Mouse (Mus musculus) frontal cortex, adult 2 months (tissue): ENCODE results near the gene Tnfrsf23. TPM values are rescaled to one million over a fixed set of nuclear protein-coding genes. Genes with fewer than 3 reads are reported as not detected.
"Not testable (repeated sequence)": the region's sequence is repeated elsewhere in the genome, so short reads cannot be mapped to it uniquely, and the experiment has no call there.

Source experiments
- DNase-seq, 2 experiments: peaks; one replicate each; pipeline ENCODE4 v3.0.0; 2022; ENCODE audit warnings: low spot score in 1 of 2; ENCODE audit errors: extremely low spot score in 1 of 2
- polyA plus RNA-seq: library from polyadenylated mRNA; depleted of rRNA; stranded (reverse); fragments of >200 nt; gene quantifications from 2 replicates; pipeline ENCODE4 v1.2.3, GENCODE M21; 2012

Tnfrsf23 gene
- polyA plus RNA-seq, 1 experiment: 2.8 TPM

DNA sequence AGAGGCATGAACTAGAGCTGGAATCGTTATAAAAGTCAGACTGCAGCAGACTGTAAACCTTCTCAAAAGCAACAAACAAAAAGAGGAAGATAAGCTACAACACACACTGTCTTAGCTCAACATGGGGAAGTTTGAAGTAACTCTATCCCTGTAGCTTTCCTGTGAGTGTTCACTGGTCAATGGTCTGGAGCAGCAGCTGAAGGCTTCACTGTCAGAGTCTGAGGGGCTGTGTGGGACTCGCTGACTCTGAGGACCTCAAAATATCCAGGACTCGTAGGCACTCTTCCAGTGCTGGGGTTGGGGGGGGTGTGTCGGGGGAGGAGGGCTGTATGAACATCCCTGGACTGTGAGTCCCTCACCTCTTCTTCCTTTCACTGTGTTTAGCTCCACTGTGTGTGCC is 519 bp upstream of the Tnfrsf23 start:
- DNase-seq: not testable (repeated sequence)

GRCm38 (mm10) chr7:143684569-143684968 is 1.1 kb downstream of the Tnfrsf23 start:
- DNase-seq: not testable (repeated sequence)

- DNase-seq: no peak
Observed at GRCm38 (mm10) chr7:143681566-143681965, 4.1 kb downstream of the Tnfrsf23 start.

DNA sequence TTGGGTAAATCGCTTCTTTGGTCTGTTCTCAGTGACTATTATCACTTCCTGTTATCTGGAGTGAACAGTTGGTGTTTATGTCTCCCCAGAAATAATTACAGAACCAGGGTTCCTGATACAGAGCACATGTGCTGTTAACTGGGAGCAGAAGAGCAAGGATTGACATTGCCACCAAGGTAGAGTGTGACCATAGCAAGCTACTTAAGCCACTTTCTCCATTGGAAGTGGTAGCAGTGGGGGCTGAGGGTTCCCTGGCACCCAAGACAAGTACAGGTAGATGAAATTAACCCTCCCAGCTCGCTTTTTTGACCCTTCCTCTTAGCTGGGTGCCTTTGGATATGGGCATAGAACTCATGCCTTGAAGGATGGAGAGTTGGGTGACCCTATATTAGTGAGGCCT is 4.8 kb downstream of the Tnfrsf23 start:
- DNase-seq: not testable (repeated sequence)

- DNase-seq: not testable (repeated sequence)
Observed at GRCm38 (mm10) chr7:143679650-143680049, 6.0 kb downstream of the Tnfrsf23 start.

GRCm38 (mm10) chr7:143666427-143667311 is 19.0 kb downstream of the Tnfrsf23 start:
- DNase-seq: no peak

DNA sequence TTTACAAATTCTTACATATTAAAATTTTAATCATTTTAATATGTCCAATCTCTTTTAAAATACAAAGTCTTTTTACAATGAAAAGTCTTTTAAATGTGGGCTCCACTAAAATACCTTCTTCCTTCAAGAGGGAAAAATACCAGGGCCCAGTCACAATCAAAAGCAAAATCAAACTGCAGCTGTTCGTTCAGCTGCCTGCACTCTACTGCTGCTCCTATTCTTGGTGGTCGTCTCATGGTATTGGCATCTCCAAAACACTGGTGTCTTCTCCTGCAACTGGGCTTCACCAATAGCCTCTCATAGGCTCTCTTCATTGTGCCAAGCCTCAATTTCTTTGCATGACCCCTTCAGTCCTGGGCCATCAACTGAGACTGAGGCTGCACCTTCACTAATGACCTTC is 22.2 kb downstream of the Tnfrsf23 start:
- DNase-seq: no peak

DNA sequence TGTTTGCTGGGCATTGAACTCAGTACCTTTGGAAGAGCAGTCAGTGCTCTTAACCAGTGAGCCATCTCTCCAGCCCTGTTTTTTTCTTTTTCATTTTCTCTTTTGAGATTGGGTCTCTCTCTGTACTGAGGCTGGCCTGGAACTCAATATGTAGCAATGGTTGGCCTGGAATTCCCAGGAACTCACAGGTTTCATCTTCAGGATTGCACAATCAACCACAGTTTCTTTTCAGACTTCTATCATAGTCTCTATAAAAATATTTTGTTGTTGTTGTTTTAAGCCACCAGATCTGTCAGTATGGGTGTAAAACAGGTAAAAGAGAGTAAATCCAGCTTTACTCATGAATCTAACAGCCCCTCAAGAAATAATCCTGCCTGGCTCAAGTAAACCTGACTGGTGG is 24.9 kb downstream of the Tnfrsf23 start:
- no peak for DNase-seq

DNA sequence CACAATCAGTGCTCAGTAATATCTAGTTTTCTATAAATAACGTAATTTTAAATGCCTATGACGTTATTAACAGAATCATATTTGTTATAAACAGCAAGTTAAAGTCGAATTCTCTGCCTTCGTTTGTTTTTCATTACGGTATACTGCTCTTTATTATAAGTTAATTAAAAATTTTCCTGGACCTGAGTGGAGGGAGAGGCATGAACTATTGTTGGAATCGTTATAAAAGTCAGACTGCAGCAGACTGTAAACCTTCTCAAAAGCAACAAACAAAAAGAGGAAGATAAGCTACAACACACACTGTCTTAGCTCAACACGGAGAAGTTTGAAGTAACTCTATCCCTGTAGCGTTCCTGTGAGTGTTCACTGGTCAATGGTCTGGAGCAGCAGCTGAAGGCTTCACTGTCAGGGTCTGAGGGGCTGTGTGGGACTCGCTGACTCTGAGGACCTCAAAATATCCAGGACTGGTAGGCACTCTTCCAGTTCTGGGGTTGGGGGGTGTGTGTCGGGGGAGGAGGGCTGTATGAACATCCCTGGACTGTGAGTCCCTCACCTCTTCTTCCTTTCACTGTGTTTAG is 35.8 kb downstream of the Tnfrsf23 start:
- not testable (repeated sequence) for DNase-seq

GRCm38 (mm10) chr7:143649034-143649768 is 36.5 kb downstream of the Tnfrsf23 start, which contains the start of gene Tnfrsf22:
TSS of gene Tnfrsf22 (minus strand) at chr7:143649661.
- DNase-seq: peak; percentile 37 to 78

DNA sequence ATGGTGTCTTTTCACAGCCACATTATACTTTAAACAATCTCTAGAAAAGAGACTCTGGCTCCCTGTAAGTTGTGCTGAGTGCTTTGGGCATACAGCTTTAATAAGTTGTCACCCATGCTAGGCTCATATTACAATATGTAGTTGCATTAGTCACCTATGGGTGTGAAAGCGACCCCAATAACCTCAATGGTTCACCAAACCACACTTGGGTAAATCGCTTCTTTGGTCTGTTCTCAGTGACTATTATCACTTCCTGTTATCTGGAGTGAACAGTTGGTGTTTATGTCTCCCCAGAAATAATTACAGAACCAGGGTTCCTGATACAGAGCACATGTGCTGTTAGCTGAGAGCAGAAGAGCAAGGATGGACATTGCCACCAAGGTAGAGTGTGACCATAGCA is 41.7 kb downstream of the Tnfrsf23 start:
- DNase-seq: not testable (repeated sequence)

DNA sequence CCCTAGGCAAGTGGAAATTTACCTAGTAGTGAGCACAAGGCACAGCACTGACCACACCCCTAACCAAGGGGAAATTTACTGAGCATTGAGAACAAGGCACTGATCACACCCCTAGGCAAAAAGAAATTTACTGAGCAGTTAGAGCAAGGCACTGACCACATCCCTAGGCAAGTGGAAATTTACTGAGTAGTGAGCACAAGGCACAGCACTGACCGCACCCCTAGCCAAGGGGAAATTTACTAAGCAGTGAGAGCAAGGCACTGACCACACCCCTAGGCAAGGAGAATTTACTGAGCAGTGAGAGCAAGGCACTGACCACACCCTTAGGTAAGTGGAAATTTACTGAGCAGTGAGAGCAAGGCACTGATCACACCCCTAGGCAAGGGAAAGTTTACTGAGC is 49.0 kb downstream of the Tnfrsf23 start:
- DNase-seq: no peak

DNA sequence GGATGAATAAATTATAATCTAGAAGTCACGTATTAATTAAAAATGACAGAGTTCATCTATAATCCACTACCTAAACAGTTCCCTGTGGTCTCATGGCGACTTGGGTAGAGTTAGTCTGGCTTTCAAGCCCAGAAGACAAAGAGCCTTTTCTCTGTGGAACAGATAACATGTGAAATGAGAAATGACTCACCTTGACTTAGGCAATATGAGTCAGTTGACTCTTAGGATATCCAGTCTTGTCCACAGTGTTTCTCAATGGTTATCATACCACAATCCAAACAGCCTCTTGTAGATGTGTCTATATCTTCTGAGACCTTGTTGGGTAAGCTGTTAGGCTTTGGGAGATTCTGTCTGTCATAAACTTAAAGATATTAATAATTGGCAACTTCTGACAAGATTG is 54.2 kb downstream of the Tnfrsf23 start:
- DNase-seq: no peak

GRCm38 (mm10) chr7:143629501-143629900 is 56.2 kb downstream of the Tnfrsf23 start:
- no peak for DNase-seq

- DNase-seq: no peak
Observed at GRCm38 (mm10) chr7:143628540-143628939, 57.1 kb downstream of the Tnfrsf23 start, which contains the start of gene Tnfrsf26. TSS of gene Tnfrsf26 (minus strand) at chr7:143628722.

GRCm38 (mm10) chr7:143627555-143628286 is 58.0 kb downstream of the Tnfrsf23 start:
- DNase-seq: no peak

GRCm38 (mm10) chr7:143626178-143626577 is 59.5 kb downstream of the Tnfrsf23 start:
- no peak for DNase-seq

- DNase-seq: no peak
Observed at GRCm38 (mm10) chr7:143625151-143625550, 60.5 kb downstream of the Tnfrsf23 start.

GRCm38 (mm10) chr7:143624561-143624960 is 61.1 kb downstream of the Tnfrsf23 start:
- no peak for DNase-seq

- DNase-seq: peak in 1 of 2 experiments; percentile 11
Observed at GRCm38 (mm10) chr7:143620951-143621350, 64.7 kb downstream of the Tnfrsf23 start.
